Mouse (Mus musculus): Measurements from ENCODE around the gene Fbxl18.

Fbxl18 gene

DNA sequence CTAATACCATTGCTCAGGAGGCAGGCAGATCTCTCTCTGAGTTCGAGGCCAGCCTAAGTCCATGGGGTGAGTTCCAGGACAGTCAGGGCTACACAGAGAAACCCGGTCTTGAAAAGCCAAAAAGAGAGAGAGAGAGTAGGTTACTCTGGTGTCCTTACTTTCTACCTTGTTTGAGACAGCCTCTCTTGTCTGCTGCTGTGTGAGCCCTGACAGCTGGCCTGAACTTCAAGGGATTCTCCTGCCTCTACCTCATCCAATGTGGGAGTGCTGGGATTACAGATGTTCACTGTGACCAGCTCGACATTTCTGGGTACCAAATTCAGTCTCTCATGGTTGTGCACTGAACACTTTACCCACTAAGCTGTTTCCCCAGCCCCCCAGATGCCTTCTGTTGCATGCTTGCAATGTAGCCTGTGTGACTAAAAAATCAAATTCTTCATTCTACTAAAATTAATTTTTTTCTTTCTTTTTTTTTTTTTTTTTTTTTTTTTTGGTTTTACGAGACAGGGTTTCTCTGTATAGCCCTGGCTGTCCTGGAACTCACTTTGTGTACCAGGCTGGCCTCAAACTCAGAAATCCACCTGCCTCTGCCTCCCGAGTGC is 4.8 kb upstream of the Fbxl18 start:
- DNase-seq (ENCODE audit: low read depth), result peak; percentile 39

- DNase-seq (ENCODE audit: low read depth), result peak; percentile 46
Measured at GRCm38 (mm10) chr5:142899057-142899601, 3.9 kb upstream of the Fbxl18 start.

DNA sequence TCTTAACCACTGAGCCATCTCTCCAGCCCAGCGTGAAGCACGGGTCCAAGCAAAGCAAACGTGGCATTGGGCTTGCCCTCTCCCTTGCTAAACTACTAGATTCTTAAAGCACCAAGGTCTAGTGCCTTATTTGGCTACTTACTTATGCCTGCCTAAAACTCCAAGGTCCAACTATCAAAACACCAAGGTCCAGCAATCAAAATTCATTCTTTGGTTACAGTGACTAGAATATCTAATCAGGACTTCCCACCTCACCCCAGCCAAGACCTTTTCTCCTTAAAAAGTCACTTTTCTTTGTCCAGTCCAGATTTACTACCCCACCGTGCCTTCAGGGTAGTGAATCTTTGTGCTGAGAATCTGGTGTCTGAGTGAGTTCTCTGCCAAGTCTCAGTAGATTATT is 3.1 kb upstream of the Fbxl18 start:
- DNase-seq (ENCODE audit: low read depth), result peak; percentile 27

DNA sequence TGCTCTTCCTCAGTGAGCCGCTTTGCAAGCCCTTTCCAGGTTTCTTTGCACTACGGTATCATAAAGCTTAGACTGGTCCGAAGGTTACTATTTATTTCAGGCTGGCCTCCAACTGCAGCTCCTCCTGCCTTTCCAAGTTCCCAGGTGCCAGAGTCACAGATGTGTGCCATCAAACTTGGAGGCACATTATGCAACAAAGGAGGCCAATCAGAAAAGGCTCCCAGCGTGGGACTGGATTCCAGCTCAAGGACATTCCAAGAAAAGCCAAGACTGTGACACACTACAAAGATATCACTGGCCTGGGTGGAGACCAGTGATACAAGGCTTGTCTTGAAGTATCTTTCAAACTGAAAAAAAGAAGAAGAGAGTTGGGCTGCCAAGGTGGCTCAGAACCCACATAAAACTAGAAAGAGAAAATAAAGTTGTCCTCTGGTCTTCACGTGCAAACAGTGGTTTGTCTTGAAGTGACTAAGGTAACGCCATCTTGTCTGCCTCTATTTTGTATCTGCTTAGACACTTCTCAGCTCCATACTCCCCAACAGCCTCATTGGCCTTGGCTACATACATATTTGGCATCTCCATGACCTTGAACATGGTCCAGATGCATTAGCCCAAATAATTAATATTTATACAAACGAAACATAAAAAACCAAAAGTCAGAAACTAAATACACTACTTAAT is 2.5 kb upstream of the Fbxl18 start:
- DNase-seq (ENCODE audit: low read depth), result peak; percentile 16

- peak; percentile 84 for DNase-seq (ENCODE audit: low read depth)
Measured at GRCm38 (mm10) chr5:142896713-142897112, 1.5 kb upstream of the Fbxl18 start.

DNA sequence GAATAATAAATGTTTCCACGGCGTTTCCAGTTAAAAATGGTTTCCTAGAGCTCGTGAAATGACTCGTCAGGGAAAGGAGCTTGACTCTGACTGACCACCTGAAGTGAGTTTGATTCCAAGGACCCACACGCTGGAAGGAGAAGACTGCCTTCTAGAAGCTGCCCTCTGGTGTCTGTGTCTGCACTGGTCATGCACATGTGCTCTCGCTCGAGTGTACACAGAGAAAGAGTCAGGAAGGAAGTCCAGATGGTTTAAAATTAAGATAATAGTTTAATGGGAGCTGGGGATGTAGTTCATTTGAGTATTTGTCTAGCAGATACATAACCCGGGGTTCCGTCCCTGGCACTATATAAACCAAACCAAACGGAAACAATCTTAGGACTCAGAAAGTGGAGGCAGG is 971 bp upstream of the Fbxl18 start:
- DNase-seq (ENCODE audit: low read depth), result peak; percentile 92

- no peak for DNase-seq (ENCODE audit: low read depth)
Measured at GRCm38 (mm10) chr5:142891396-142891795, 3.8 kb downstream of the Fbxl18 start.

DNA sequence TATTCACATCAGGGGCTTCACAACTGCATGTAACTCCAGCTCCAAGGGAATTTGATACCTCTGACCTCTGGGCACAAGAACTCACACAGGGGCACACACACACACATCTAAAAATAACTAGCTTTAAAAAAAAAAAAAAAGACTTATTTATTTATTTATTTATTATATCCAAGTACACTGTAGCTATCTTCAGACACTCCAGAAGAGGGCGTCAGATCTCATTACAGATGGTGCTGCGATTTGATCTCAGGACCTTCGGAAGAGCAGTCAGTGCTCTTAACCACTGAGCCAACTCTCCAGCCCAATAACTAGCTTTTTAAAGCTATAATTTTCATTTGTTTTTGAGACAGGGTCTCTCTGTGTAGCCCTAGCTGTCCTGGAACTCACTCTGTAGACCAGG is 7.7 kb downstream of the Fbxl18 start:
- DNase-seq (ENCODE audit: low read depth), result peak; percentile 29

- no peak for DNase-seq (ENCODE audit: low read depth)
Measured at GRCm38 (mm10) chr5:142886761-142887160, 8.5 kb downstream of the Fbxl18 start.

- DNase-seq (ENCODE audit: low read depth), result no peak
Measured at GRCm38 (mm10) chr5:142886181-142886580, 9.0 kb downstream of the Fbxl18 start.

DNA sequence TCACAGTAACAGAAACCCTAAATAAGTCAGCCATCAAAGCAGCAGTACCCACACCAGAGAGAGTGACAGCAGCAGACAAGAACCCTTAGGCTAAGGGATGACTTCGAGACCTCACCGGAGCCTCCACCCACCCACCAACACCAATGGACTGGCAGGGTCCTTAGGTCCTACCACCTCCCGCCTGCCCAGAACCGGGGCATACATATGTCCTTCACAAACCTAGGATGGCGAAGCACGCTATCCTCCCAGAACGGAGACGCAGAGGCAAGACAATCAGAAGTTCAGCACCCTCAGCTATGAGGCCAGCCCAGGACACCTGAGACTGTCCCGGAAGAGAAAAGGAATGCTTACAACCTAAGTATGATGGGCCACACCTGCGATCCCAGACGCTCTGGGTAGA is 12.8 kb downstream of the Fbxl18 start:
- DNase-seq (ENCODE audit: low read depth), result no peak

GRCm38 (mm10) chr5:142881936-142882335 is 13.3 kb downstream of the Fbxl18 start:
- DNase-seq (ENCODE audit: low read depth), result peak; percentile 19

GRCm38 (mm10) chr5:142880806-142881516 is 14.3 kb downstream of the Fbxl18 start:
- peak; percentile 88 for DNase-seq (ENCODE audit: low read depth)

GRCm38 (mm10) chr5:142880246-142880645 is 15.0 kb downstream of the Fbxl18 start:
- DNase-seq (ENCODE audit: low read depth), result peak; percentile 8

DNA sequence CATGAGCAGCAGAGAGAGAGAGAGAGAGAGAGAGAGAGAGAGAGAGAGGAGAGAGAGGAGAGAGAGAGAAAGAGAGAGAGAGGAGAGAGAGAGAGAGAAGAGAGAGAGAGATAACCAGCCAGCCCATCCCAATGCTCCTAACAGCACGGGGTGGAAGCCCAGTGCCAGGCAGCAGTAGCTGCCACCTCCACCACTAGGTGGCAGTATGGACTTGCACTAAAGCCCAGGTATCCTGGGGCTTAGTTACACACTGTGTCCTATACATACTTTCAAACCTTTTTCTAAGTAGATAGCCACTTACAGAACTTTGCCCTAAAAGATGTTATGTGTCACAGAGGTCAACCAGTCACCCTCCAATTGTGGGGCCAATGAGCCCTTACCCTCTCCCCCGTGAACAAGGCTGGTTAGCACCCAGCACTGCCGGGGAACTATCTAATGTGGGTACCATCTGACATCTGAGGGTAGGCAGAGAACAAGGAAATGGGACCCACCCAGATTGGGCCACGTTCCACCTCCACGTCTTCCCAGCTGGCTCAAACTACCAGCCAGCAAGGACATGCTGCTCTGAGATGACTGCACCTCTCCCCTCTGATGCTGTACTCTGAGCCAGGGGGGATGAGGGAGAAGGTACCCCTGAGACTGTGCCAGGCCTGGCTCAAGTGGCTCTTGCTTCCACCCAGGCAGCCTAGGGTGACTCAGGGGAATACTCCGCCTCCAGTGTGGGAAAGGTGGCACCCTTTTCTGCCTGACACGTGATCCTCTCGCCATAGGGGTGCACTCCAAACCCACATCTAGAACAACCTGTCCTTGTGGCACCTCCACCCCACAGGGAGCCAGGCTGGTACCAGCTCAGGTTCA is 15.7 kb downstream of the Fbxl18 start:
- peak; percentile 92 for DNase-seq (ENCODE audit: low read depth)

- no peak for DNase-seq (ENCODE audit: low read depth)
Measured at GRCm38 (mm10) chr5:142878570-142878969, 16.7 kb downstream of the Fbxl18 start.

GRCm38 (mm10) chr5:142877337-142878280 is 17.6 kb downstream of the Fbxl18 start:
- DNase-seq (ENCODE audit: low read depth), result peak; percentile 82

DNA sequence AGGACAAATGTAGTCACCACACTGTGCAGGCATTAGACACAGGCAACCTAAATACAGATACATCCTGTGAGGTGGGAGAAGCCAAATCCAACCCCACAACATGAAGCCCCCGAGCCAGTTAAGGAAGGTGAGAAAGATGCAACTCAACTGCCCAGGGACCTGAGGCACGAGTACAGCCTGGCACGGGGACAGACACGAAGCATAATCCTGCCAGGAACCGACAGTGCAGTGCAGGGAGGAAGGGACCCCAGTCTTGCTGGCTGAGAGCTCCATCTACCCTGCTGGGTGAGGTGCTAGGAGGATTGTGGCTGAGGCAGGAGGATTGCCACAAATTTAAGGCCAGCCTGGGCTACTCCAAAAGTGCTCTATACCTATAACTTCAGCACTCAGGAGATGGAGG is 18.3 kb downstream of the Fbxl18 start:
- DNase-seq (ENCODE audit: low read depth), result no peak

GRCm38 (mm10) chr5:142875513-142875905 is 19.7 kb downstream of the Fbxl18 start:
- DNase-seq (ENCODE audit: low read depth), result no peak

DNA sequence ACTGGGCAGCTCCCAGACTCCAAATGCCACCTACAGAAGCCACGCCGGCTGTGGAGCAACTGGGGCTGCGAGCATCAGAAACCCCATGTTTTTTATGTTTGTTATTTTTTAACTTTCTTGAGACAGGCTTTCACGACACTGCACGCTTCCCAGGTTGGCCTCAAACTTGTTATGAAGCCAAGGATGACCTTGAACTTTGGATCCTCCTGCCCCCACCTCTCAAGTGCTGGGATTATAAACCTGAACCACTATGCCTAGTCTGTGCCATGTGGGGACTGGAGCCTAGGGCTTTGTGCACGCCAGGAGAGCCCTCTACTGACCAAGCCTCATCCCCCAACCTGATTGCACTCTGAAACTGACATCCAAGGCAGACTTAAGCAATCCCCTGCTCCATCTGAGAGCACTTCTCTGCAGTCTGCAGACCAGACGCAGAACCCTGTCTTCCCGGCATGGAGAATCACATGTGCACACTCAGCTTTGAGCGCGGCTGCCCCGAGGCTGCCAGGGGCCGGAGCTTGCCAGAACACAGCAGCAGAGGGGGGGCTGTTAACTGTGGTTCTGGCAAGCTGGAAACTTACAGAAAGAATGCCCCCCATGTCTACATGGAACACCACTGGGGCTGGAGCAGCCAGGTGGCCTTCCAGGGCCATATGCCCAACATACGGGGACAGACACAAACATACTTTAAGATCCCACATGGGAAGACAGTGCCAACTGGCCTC is 20.3 kb downstream of the Fbxl18 start:
- DNase-seq (ENCODE audit: low read depth), result no peak

Measured in 416B (cell line).